Mouse (Mus musculus) spleen, adult 2 months (tissue): ENCODE results near the gene Rufy3.

Experiments
- CTCF ChIP-seq: fragments of 200-500 bp; IDR thresholded peaks from 2 replicates; pipeline ENCODE4 v1.5.1; 2011; ENCODE audit warnings: mild to moderate bottlenecking, inconsistent platforms; ENCODE audit not compliant: insufficient read depth, insufficient read length, insufficient replicate concordance; ENCODE audit errors: extremely low read depth
- POLR2A ChIP-seq: fragments of 200-500 bp; IDR thresholded peaks from 2 replicates; pipeline ENCODE4 v1.6.1; 2011; ENCODE audit warnings: low read depth, low read length, inconsistent platforms

DNA sequence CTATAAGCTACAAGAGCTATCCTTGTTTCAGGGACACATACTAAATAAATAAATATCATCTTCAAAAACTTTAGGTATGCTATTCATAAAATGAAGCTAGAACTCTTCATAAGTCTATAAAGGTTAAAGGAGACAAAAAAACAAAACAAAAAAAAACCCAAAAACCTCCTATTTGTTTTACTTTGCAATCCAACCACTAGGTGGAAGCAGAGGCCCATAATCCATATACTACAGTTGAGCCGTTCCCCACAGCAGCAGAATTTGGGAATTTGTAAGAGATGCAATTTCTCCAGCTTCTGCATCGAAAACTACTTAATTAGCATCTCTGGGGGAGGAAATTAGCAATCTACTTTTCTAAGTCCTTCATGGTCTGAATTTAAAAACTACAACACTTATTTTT lies 45.6 kb upstream of the Rufy3 start:
- TF ChIP-seq POLR2A (no peak), CTCF (no peak)
